Mouse (Mus musculus): Measurements from ENCODE around the gene Slc6a18. TPM values are rescaled to one million over a fixed set of nuclear protein-coding genes. Genes with fewer than 3 reads are reported as not detected.

Slc6a18 gene
- not detected in 4 replicates for total RNA-seq (2023; ENCODE audit: inconsistent age)

GRCm38 (mm10) chr13:73677853-73678252 is at the start of gene Slc6a18:
Gene Slc6a18 (minus strand): TSS chr13:73678023.

GRCm38 (mm10) chr13:73704694-73705325 is 27.0 kb upstream of the Slc6a18 start, which contains the start of gene Slc6a19:
Gene Slc6a19 (minus strand): TSS chr13:73704865.

GRCm38 (mm10) chr13:73626745-73627549 is 50.9 kb downstream of the Slc6a18 start, which contains the start of gene Tert:
Gene Tert (plus strand): TSS chr13:73626911.

Other genes with a start within 250 kb of the Slc6a18 start
- gene Lpcat1, start 210.8 kb downstream of the Slc6a18 start, total RNA-seq (2023; ENCODE audit: inconsistent age), result 108 to 130 TPM (median 124 TPM) in 4 replicates
- gene Slc6a3, start 141.3 kb downstream of the Slc6a18 start, total RNA-seq (2023; ENCODE audit: inconsistent age), result not detected in 4 replicates
- 125 to 154 TPM (median 129 TPM) in 4 replicates for gene Clptm1l, start 74.0 kb downstream of the Slc6a18 start, total RNA-seq (2023; ENCODE audit: inconsistent age)
- gene Tert, start 51.1 kb downstream of the Slc6a18 start, total RNA-seq (2023; ENCODE audit: inconsistent age), result 4.5 to 6.8 TPM (median 5.1 TPM) in 4 replicates
- gene Slc6a19, start 26.8 kb upstream of the Slc6a18 start, total RNA-seq (2023; ENCODE audit: inconsistent age), result not detected in 4 replicates
- gene Slc12a7, start 55.1 kb upstream of the Slc6a18 start, total RNA-seq (2023; ENCODE audit: inconsistent age), result 7.6 to 11.5 TPM (median 9.4 TPM) in 4 replicates
- gene Nkd2, start 169.6 kb upstream of the Slc6a18 start, total RNA-seq (2023; ENCODE audit: inconsistent age), result not detected in 4 replicates

Data from B cell, adult (primary cell).